Mouse (Mus musculus) G1E (cell line): ENCODE results near the gene Fen1. TPM values are rescaled to one million over a fixed set of nuclear protein-coding genes. Genes with fewer than 3 reads are reported as not detected.
A peak's percentile ranks its signal among the peaks of the same experiment; 100 is the strongest.

ENCODE experiments used
- ATAC-seq: 2 replicates; pipeline ENCODE4 v1.8.0; 2016; ENCODE audit warnings: mild to moderate bottlenecking; ENCODE audit not compliant: insufficient number of reproducible peaks, poor library complexity, low FRiP score, severe bottlenecking; ENCODE audit errors: extremely low read depth
- DNase-seq: peaks from one replicate; pipeline ENCODE4 v3.0.0; 2012; ENCODE audit warnings: low spot score
- H3K27me3 ChIP-seq: 2 replicates; pipeline ENCODE4 v1.6.1; 2012; ENCODE audit warnings: mild to moderate bottlenecking, low read length, inconsistent platforms; ENCODE audit not compliant: insufficient read depth
- H3K36me3 ChIP-seq: replicated peaks from 2 replicates; pipeline ENCODE3; 2012; ENCODE audit warnings: mild to moderate bottlenecking, inconsistent platforms
- H3K4me1 ChIP-seq: 2 replicates; pipeline ENCODE4 v1.6.1; 2012; ENCODE audit warnings: low read depth, low read length, inconsistent platforms, mixed read lengths; ENCODE audit not compliant: insufficient read depth
- H3K4me3 ChIP-seq: 2 replicates; pipeline ENCODE4 v1.5.1; 2012; ENCODE audit warnings: low read depth, mild to moderate bottlenecking, inconsistent platforms, low read length, moderate library complexity, mixed read lengths
- H3K9me3 ChIP-seq: replicated peaks from 2 replicates; pipeline ENCODE4 v1.6.1; 2012; ENCODE audit warnings: inconsistent platforms
- CTCF ChIP-seq: IDR thresholded peaks from 2 replicates; pipeline ENCODE4 v1.5.1; 2012; ENCODE audit warnings: low read depth, low read length, inconsistent platforms, mixed read lengths
- GATA1 ChIP-seq: IDR thresholded peaks from 2 replicates; pipeline ENCODE4 v1.6.1; 2012; ENCODE audit warnings: borderline replicate concordance, low read length, inconsistent platforms, mixed read lengths
- GATA2 ChIP-seq: IDR thresholded peaks from 2 replicates; pipeline ENCODE4 v1.6.1; 2012; ENCODE audit warnings: low read depth, low read length, inconsistent platforms, borderline replicate concordance
- POLR2AphosphoS5 ChIP-seq: IDR thresholded peaks from 2 replicates; pipeline ENCODE4 v1.6.1; 2012; ENCODE audit warnings: low read depth, low read length, inconsistent platforms; ENCODE audit not compliant: insufficient replicate concordance
- TAL1 ChIP-seq: conservative IDR thresholded peaks from 2 replicates; pipeline ENCODE4 v1.6.1; 2012; ENCODE audit warnings: low read depth, low read length, inconsistent platforms, mixed read lengths
- polyA plus RNA-seq: library from polyadenylated mRNA; stranded (reverse); fragments of >175 nt; gene quantifications from 2 replicates; pipeline ENCODE4 v1.2.3, GENCODE M21; 2012
- total RNA-seq, 2 experiments: library from RNA; stranded (forward) in 1 of 2; stranded (reverse) in 1 of 2; fragments of 200-1000 nt in 1 of 2; fragments of >200 nt in 1 of 2; fragmentation: Nextera tagmentation in 1 of 2; gene quantifications; 2 replicates each; pipeline ENCODE4 v1.2.3; 2014 to 2017

The Fen1 gene
- 23.1 and 30.8 TPM in 2 replicates for total RNA-seq (2014; fragmentation: Nextera tagmentation)
- total RNA-seq (2017), result 167 and 180 TPM in 2 replicates
- polyA plus RNA-seq, result 51.2 and 86.3 TPM in 2 replicates

DNA sequence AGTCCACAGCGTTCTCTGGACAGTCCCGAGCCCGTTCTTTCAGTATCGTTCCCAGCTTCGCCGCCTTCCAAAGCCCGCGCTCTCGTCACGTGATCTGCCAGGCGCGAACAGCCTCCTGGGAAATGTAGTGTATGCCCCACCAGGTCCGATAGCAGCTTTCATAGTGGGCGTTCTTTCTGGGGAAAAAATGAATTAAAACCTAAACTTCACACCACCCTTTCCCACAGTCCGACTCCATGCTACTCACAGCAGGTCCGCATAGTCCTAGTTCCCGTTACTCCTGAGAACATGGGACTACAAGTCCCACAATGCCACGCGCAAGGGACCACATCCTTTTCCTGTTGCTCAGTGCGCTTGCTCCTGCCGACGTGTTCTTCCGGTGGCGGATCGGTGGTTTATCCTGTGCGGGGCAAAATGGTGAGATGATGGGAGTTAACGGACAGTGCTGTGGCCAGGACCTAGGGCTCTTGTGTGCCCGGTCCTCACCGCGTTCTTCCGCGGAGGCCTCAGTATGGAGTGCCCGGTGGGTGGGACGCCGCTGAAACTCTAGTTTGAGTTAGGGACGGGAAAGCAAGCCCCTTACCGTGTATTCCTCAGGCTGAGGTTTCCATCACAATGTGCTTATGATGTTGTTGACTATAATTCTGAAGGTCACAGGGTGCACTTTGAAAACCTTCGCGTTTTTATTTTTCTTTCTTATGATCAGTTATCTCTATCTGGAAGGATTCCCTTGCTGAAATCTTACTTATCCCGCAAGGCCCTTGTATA is at the start of gene Fen1, which contains the start of gene Tmem258:
Fen1 (minus strand) TSS at position 322 of the 768 bp plus-strand sequence.
Tmem258 (plus strand) TSS at position 167 of the 768 bp plus-strand sequence.
- Histone ChIP-seq H3K27me3 (no peaks in the 10 kb centered on the region), H3K4me1 (peaks cover 56% of the 10 kb centered on the region), H3K36me3 (peaks cover 74% of the 10 kb centered on the region), H3K4me3 (peak within 1 kb of the TSS; percentile 75), H3K9me3 (no peaks in the 10 kb centered on the region)
- no peak for TF ChIP-seq GATA1
- no peak for TF ChIP-seq POLR2AphosphoS5
- TF ChIP-seq CTCF, result no peak
- no peak for TF ChIP-seq GATA2
- no peak for TF ChIP-seq TAL1
- DNase-seq, result peak; percentile 85
- ATAC-seq, result peak; percentile 62; the same call in 1 of the 2 replicates

DNA sequence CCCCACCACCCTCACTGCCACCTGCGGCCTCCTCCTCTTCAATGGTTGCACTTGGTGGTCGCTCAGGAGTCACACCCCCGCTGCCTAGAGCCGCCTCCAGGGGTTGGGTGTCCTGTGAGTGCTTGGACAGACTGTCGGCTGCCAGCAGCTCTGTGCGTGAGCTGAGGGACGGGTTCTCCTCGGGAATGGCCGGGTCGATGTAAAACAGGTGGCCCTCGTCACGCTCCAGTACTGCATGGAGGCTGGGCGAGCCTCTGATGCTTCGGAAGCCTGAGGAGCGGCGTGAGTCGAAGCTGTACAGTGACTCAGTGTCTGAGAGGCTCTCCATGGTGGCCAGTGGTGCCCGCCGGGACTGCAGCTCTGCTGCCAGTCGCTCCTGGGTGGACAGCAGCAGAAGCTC is 44.2 kb upstream of the Fen1 start:
- no peak for ATAC-seq
- no peak for TF ChIP-seq POLR2AphosphoS5
- TF ChIP-seq TAL1, result no peak
- no peak for TF ChIP-seq GATA1
- no peak for TF ChIP-seq GATA2
- no peak for TF ChIP-seq CTCF
- H3K9me3 ChIP-seq, result no peaks in the 10 kb centered on the region
- H3K4me1 ChIP-seq, result no peaks in the 10 kb centered on the region
- H3K27me3 ChIP-seq, result peaks cover 68% of the 10 kb centered on the region
- DNase-seq, result no peak
- no peaks in the 10 kb centered on the region for H3K36me3 ChIP-seq
- no peak overlapping the region for H3K4me3 ChIP-seq

DNA sequence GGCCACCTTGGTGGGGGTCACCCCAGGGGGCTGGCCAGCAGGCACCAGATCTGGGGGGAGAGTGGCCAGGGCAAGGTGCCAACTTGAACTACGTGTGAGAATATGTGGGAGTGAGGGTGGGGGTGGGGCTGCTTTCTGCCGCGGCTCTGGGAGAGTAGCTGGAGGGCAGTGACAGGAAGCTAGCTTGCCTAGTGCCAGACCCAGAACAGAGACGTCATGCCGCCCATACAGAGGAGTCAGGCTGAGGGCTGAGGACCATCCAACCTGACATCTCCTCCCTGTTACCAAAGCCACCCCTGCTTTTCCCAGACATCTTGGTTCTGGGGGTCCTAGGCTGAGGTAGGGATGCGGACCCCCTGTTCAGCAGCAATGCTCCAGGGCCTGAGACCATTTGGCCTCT is 43.2 kb upstream of the Fen1 start:
- H3K27me3 ChIP-seq, result peaks cover 70% of the 10 kb centered on the region
- ATAC-seq (no peak), DNase-seq (no peak)
- no peaks in the 10 kb centered on the region for H3K36me3 ChIP-seq
- no peaks in the 10 kb centered on the region for H3K4me1 ChIP-seq
- H3K4me3 ChIP-seq, result no peak overlapping the region
- TF ChIP-seq POLR2AphosphoS5 (no peak), CTCF (no peak), GATA1 (no peak), TAL1 (no peak), GATA2 (no peak)
- H3K9me3 ChIP-seq, result no peaks in the 10 kb centered on the region

DNA sequence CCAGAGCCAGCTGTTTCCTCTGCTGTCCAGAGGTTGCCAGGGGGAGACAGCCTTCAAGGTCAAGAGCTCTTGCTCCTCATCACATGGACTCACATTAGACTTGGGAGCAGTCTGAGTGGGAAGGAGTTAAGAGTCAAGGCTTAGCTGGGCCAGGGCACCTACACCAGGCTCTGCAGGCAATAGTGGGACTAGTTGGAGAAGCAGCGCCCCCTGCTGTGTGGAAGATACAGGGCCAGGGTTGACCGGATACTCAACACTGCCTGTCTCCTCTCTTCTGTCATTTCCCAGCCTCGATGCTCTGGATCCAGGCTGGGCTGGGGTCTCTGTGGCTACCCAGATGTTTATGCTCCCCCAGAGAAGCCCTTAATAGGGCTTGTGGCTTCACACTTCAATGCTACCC is 40.2 kb upstream of the Fen1 start:
- ATAC-seq, result no peak
- peaks cover 61% of the 10 kb centered on the region for H3K27me3 ChIP-seq
- H3K4me3 ChIP-seq, result no peak overlapping the region
- 0 out of 2 replicates have a peak, but pooled peaks cover 6% of the 10 kb centered on the region for H3K4me1 ChIP-seq
- peaks cover 3% of the 10 kb centered on the region; the same call in 1 of the 2 replicates for H3K9me3 ChIP-seq
- no peak for DNase-seq
- TF ChIP-seq TAL1 (no peak), GATA2 (no peak), CTCF (peak; percentile 35; the same call in 1 of the 2 replicates)
- H3K36me3 ChIP-seq, result no peaks in the 10 kb centered on the region

DNA sequence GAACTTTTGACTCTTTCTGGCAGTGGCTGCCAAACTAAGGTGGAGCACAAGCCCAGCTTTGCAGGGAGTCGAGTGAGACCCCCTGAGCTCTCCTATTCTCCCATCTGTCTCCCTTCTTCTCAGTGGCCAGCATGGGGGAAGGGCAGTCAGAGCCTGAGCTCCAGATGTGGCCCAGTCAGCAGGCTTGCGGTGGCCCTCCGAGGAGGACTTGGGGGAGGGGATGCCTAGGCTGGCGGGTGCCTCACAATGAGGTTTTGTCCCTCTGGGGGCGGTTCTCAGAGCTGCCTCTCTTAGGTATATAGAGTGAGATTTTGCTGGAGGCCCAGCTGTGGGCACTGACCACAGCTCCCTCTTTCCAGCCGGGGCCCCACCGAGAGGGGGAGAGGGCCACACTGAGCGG is 38.9 kb upstream of the Fen1 start:
- H3K4me1 ChIP-seq, result 0 out of 2 replicates have a peak, but pooled peaks cover 6% of the 10 kb centered on the region
- DNase-seq, result no peak
- peaks cover 59% of the 10 kb centered on the region for H3K27me3 ChIP-seq
- no peaks in the 10 kb centered on the region for H3K36me3 ChIP-seq
- no peak overlapping the region for H3K4me3 ChIP-seq
- TF ChIP-seq GATA1 (no peak), TAL1 (no peak), GATA2 (no peak), POLR2AphosphoS5 (no peak), CTCF (no peak)
- H3K9me3 ChIP-seq, result peaks cover 3% of the 10 kb centered on the region; the same call in 1 of the 2 replicates
- ATAC-seq, result no peak

DNA sequence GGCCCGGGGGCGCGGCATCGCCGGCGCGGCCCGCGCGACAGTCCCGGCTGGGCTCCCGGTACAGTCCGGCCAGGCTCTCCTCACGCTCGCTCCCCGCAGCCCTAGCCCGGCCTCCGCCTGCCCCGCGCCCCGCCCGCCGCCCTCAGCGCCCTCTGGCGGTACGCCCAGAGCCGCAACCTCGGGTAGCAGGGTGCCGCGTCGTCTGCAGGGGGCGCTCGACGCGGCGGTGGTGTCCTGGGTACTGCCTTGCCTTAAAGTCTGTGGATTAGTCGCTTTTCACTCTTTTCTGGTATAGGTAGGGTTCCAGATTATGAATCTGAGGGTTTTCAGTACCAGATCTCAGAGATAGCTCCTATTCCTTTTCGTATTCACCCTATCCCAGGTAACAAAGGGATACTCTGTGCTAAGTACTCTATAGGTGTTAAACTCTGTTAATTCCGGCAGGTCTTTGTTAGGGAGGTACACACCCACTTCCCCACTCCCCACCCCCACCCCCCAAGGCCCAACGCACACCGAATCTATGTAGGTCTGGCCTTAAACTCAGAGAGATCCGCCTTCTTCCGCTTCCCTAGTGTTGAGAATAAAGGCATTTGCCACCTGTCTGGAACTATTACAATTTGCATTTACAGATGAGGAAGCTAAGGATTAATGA is 36.8 kb upstream of the Fen1 start, which contains the start of gene Myrf:
Myrf (minus strand) TSS at position 95 of the 652 bp plus-strand sequence.
- DNase-seq, result peak; percentile 28
- no peak for ATAC-seq
- 0 out of 2 replicates have a peak, but pooled peaks cover 6% of the 10 kb centered on the region for H3K4me1 ChIP-seq
- TF ChIP-seq GATA2 (no peak), CTCF (peak; percentile 47), GATA1 (no peak)
- no peak within 1 kb of the TSS for H3K4me3 ChIP-seq
- H3K27me3 ChIP-seq, result peaks cover 52% of the 10 kb centered on the region
- H3K9me3 ChIP-seq, result peaks cover 3% of the 10 kb centered on the region; the same call in 1 of the 2 replicates
- H3K36me3 ChIP-seq, result no peaks in the 10 kb centered on the region
